Mouse (Mus musculus) left cerebral cortex, adult 11 months (tissue): ENCODE measurements around the gene Gm8237.
"Not testable (repeated sequence)": the region's sequence is repeated elsewhere in the genome, so short reads cannot be mapped to it uniquely, and the experiment has no call there.

Experiments used
- DNase-seq: peaks from one replicate; pipeline ENCODE4 v3.0.0; 2022; ENCODE audit warnings: low spot score

Gm8237 gene

GRCm38 (mm10) chr14:5880241-5880640 lies at the start of gene Gm8237:
Gene Gm8237, minus strand, starts transcription at chr14:5880382.
- DNase-seq, result not testable (repeated sequence)

GRCm38 (mm10) chr14:5923276-5923675 lies 43.1 kb upstream of the Gm8237 start:
- DNase-seq, result not testable (repeated sequence)

GRCm38 (mm10) chr14:5918330-5918942 lies 38.3 kb upstream of the Gm8237 start:
- not testable (repeated sequence) for DNase-seq

- DNase-seq, result not testable (repeated sequence)
These were observed 33.5 kb upstream of the Gm8237 start for GRCm38 (mm10) chr14:5913701-5914100.

GRCm38 (mm10) chr14:5879791-5880190 lies 391 bp downstream of the Gm8237 start:
- not testable (repeated sequence) for DNase-seq

GRCm38 (mm10) chr14:5879136-5879535 lies 1.0 kb downstream of the Gm8237 start:
- not testable (repeated sequence) for DNase-seq

- DNase-seq, result not testable (repeated sequence)
These were observed 24.3 kb downstream of the Gm8237 start for GRCm38 (mm10) chr14:5855911-5856310.

GRCm38 (mm10) chr14:5830229-5830628 lies 50.0 kb downstream of the Gm8237 start, which contains the start of gene Gm3424:
Gene Gm3424, minus strand, starts transcription at chr14:5830329.
- DNase-seq, result not testable (repeated sequence)

- DNase-seq, result not testable (repeated sequence)
These were observed 67.4 kb downstream of the Gm8237 start for GRCm38 (mm10) chr14:5812699-5813356.
